Mouse (Mus musculus): ENCODE data around the gene Fads2.
"Not testable (repeated sequence)": the region's sequence is repeated elsewhere in the genome, so short reads cannot be mapped to it uniquely, and the experiment has no call there.

Gene Fads2

GRCm38 (mm10) chr19:10101341-10102053 is at the start of gene Fads2:
Gene Fads2, minus strand, starts transcription at chr19:10101746.
- peak; percentile 10 to 31 for DNase-seq

DNA sequence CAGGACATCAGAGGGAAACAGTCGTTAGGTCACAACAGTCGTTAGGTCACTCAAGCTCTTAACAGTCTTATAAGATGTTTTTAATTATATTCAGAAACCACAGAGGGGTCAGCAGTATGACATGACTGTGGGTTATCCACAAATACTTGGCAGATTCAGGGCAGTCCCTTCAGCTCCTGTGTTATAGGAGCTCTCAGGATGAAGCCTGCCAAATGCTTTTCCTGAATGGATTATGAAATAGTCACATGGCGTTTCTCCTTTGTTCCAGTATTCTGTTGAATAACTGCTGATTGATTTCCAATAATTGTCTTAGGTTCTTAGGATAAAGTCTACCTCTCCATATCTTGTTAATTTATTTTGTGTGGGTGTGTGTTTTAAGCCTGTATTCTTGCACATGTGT is 47.6 kb upstream of the Fads2 start:
- no peak for DNase-seq

DNA sequence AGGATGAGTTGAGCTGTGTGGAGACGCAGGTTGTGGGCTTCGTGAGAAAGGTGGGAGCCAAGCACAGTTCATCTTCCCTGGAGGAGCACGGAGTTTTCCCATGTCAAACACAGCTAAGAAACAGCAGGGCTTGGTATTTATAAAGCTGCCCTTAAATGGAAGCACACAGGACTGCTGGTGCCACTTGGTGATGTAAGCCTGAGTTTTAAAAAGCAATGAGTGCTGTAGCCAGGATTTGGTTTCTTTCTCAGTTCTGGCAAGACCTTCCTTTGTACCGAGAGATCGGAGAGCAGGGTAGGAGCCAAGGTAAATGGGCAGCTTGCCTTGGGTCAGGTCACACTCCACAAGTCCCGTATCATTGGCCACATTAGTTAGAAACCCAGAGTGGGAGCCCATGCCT is 47.0 kb upstream of the Fads2 start:
- DNase-seq, result no peak

DNA sequence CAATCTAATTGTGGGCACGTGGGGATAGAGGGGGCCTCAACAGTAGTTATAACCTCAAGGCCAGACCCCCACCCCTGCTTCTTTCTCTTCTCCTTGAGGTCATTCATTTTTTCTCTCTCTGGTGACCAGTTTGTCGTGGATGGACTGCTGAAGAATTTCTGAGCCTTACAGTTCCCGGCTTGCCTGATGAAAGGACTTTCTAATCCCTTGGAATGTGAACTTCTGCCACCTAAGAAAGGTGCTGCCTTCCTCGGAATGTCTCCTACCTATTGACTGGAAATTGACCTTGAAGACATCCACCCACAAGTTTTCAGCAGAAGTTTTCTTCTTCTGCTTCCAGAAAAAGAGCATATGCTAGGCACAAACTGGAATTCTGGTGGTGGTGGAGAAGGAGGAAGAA is 42.9 kb upstream of the Fads2 start:
- DNase-seq, result no peak

GRCm38 (mm10) chr19:10143667-10144066 is 42.1 kb upstream of the Fads2 start:
- no peak for DNase-seq

DNA sequence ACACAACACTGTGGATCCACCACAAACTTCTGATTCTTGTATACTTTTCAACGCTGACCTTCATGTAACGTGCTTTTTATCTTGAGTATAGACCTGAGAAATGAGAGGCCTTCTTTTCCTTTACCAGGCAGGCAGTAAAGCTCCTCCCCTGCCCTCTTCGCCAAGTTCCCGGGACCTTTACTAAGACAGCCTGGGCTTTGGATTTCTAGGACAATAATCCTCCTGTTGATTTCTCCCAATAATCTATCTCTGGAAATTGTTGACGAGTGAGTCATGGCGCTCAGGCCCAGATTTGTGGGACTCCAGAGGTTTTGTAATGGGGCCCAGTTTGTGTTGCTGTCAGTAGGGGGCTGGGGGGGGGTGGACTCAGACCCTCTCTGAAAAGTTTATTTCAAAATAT is 38.2 kb upstream of the Fads2 start:
- DNase-seq, result no peak

GRCm38 (mm10) chr19:10137423-10137822 is 35.9 kb upstream of the Fads2 start:
- no peak for DNase-seq

GRCm38 (mm10) chr19:10134692-10135091 is 33.1 kb upstream of the Fads2 start:
- DNase-seq, result no peak

- DNase-seq, result not testable (repeated sequence)
These were observed 28.0 kb upstream of the Fads2 start for GRCm38 (mm10) chr19:10129547-10129946.

DNA sequence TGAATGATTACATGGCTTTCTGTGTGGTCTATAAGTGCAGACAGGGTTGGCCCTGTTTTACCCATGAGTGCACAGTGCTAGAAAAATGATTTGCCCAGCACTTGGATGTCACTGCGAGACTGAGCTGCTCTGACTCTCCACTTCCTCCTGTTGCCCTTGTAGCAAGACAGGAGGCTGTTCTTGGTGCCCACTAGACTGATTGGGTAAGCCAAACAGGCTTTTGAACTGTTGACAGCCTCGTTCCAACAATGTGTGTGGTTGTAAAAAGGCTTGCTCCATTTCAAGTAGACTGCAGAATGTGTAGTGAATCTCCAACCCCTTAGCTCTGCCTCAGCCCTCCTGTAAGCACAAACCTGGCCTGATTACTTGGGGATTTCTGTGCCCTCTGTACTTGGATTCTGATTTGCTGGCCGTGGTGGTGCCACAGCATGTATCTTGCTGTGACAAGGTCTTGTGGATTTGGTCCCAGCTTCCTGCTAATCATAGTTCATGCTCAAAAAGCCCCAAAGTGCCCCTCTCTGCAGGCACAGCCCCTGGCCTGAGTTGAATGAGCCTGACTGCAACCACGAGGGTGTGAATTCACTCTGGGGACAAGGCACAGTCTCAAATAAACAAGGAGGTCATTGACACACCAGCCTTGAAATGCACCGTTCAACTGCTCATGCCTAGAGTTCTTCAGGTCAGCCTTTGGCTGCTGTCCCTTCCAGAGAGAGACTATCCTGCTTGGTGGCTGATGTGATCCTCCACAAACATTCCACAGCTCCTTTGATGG is 25.1 kb upstream of the Fads2 start:
- no peak for DNase-seq

DNA sequence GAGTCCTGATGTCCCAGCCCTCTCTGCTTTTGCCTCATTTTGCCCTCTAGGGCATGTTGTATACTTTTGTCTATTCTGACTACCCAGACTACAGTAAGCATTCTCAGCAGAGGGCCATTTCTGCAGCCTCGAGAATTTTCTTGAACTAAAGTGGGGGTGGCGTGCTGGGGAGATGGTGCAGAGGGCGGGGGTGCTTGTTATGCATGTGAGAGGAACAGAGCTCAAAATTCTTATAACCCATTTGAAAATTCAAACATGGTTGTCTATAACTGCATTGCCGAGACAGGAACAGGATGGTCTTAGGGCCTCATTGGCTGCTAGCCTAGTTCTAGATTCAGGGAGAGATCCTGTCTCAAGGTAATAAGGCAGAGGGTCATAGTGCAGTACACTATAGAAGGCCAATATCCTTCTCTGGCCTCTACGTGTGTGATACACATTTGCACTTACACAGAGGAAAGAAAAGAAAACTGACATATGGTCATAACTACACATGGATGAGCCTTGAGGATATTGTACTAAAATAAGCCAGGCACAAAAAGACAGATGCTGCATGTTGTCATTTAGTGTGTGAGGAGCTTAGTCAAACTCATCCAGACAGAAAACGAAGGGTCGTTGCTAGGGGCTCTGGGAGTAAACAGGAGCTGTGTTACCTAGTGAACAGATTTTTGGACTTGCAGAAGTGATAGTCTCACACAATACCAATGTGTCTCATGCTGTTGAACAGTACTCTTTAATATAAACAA is 22.5 kb upstream of the Fads2 start:
- DNase-seq, result no peak

- no peak for DNase-seq
These were observed 20.6 kb upstream of the Fads2 start for GRCm38 (mm10) chr19:10122021-10122631.

DNA sequence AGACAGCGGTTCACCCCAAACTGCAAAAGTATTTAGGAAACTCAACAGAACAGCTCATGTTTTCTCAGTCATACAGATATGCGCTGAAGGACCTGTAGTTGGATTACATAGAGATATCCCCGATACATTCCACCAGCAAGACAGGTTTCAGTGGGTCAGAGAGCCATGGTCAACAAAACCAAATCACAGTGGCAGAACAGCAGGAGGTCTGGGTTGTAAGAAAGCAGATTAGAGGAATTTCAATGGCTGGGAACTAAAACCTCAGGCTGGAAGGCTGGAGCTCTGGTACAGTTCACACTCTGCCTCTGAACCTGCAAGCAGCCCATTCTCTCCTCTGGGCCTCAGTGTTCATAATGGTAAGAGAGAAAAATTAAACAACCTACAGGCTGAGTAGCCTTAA is 15.1 kb upstream of the Fads2 start:
- no peak for DNase-seq

GRCm38 (mm10) chr19:10115373-10116158 is 14.0 kb upstream of the Fads2 start:
- DNase-seq, result no peak

DNA sequence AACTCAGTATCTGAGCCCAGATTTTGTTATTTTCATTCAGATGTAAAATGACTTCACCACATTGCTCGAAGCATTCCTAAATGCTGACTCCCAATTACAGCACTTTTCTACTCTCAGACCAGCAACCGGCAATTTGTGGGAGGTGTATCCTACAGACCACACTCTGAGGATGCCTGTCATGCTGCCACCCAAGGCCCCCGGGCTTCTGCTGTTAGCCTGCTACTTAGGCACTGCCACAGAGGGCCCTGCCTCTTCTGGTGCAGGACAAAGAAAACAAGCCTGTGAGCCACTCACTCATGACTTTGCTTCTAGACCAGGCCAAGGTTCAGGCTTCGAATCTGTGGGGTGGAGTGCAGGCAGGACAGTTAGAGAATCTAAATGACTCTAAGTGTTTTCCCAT is 11.4 kb upstream of the Fads2 start:
- DNase-seq, result no peak

DNA sequence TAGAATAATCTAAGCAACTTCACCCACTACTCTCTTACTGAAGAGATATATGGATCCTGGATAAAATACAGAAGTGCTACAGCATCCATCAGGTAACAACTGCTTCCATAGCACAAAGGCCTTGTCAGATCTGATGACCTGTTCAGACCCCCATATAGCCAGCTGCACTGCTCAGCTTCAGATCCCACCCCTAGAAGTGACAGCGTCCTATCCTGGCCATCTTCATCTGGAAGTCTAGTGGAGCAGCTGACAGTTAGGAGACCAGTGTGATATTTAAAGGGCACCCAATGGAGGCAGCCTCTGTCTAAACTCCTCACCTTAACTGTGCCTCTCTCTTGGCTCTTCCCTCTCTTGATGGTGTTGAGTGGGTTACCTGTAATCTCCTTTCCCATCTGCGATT is 7.1 kb upstream of the Fads2 start:
- no peak for DNase-seq

- DNase-seq, result no peak
These were observed 6.6 kb upstream of the Fads2 start for GRCm38 (mm10) chr19:10108129-10108528.

- DNase-seq, result no peak
These were observed 5.6 kb upstream of the Fads2 start for GRCm38 (mm10) chr19:10107051-10107611.

- DNase-seq, result no peak
These were observed 5.1 kb upstream of the Fads2 start for GRCm38 (mm10) chr19:10106634-10107033.

GRCm38 (mm10) chr19:10105034-10105493 is 3.5 kb upstream of the Fads2 start:
- no peak for DNase-seq

DNA sequence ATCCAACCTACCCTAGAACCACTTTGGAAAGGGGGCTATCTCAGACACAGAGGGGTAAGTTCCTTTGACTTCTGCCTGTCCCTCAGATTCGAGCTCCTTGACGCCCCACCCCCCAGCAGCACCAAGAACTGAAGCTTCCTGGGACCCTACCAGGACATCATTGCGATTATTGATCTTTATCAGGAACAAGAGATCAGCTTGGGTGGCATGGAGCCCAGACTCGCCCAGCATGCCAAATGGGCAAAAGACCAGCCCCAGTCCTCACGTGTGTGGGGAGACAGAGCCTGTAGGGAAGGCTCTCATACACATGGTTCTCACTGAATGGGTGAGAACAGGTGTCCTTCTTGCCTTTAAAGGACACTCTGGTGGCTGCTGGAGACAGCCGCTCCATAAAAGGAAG is 2.7 kb upstream of the Fads2 start:
- no peak for DNase-seq

Measured in spleen, adult 18-20 months (tissue).